Mouse (Mus musculus): ENCODE measurements around the gene Zcchc17. TPM values are rescaled to one million over a fixed set of nuclear protein-coding genes. Genes with fewer than 3 reads are reported as not detected.

Gene Zcchc17
- 50.9 and 56.5 TPM in 2 replicates for polyA plus RNA-seq (2014; fragmentation: Nextera tagmentation; extraction: Ambion mirVana)

DNA sequence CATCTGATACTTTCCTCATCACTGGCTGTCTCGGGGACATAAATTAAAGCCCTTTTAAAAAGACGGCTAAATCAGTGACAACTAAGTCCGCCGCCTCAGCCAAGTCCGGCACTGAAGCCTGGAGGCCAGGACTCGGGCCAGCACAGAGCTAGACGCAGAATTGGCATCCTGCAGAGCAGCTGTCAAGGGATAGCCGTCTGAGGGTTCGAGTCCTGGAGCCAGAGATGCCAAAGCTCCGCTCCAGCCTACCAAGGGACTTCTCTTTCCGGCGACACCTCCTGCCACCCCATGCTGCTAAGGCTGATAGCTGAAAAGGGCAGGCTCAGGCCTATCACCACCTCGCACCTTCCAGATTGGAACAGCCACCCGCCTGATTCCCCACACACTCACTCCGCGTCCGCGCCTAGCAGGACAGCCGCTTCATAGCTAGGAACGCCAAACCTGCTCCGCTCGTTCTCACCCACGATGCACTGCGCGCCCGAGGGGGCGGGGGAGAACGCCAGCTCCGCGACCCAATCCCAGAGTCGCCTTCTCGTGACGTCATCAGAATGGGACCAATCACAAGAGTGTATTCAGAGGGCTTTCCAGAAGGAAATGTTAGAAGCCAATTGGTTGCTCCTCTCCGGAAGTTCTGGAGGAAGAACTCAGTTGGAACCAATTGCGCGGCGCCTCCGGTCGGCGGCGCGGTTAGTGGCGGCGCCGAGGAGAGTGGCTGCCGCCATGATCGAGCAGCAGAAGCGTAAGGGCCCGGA lies at the start of gene Zcchc17, which contains the start of gene Snrnp40:
Gene Zcchc17 (minus strand): TSS at position 458 of the 752 bp plus-strand sequence.
Gene Snrnp40 (plus strand): TSS at position 647 of the 752 bp plus-strand sequence.
- Histone ChIP-seq H3K36me3 (ENCODE audit: control insufficient read depth, insufficient read depth, low read length) (peaks cover 9% of the 10 kb centered on the region), H3K9me3 (replicated peaks; ENCODE audit: control insufficient read depth, low read length) (no peaks in the 10 kb centered on the region), H3K4me3 (ENCODE audit: low read depth, low read length) (peak within 1 kb of the TSS; percentile 84), H3K4me2 (peak within 1 kb of the TSS; percentile 90), H3K27me3 (ENCODE audit: control insufficient read depth, insufficient read depth, low read length) (no peaks in the 10 kb centered on the region), H3K9ac (ENCODE audit: low read depth, low read length) (peak within 1 kb of the TSS; percentile 95), H3K4me1 (ENCODE audit: control insufficient read depth, insufficient read depth, low read length) (peaks cover 6% of the 10 kb centered on the region), H3K27ac (ENCODE audit: low read depth, low read length) (peak within 1 kb of the TSS; percentile 86)
- under 1% methylated on average over 49 of the region's 49 CpGs for WGBS (ENCODE audit: insufficient replicate concordance)
- peak; percentile 98 for ATAC-seq (replicated peaks; ENCODE audit: insufficient number of reproducible peaks, low FRiP score, low TSS enrichment)

DNA sequence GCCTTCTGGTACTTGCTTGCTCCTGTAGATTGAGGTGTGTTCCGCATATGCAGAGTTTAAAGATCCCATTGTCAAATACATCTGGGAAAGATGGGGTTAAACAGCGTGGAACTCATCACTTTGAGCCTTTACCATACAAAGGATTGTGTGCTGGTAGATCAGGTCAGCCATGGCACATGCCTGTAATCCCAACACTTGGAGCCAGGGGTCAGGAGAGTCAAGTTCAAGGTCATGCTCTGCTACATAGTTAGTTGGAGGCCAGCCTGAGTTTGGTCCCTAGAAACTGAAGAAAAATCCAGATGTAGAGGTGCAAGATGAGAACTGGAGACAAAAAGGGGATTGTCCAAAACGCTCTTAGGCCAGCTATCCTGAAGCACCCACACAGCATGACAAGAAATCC lies 31.5 kb upstream of the Zcchc17 start:
- no peaks in the 10 kb centered on the region for H3K27me3 ChIP-seq (ENCODE audit: control insufficient read depth, insufficient read depth, low read length)
- no peaks in the 10 kb centered on the region for H3K9me3 ChIP-seq (replicated peaks; ENCODE audit: control insufficient read depth, low read length)
- no peak overlapping the region for H3K4me2 ChIP-seq
- 67% methylated on average over 3 of the region's 3 CpGs for WGBS (ENCODE audit: insufficient replicate concordance)
- no peaks in the 10 kb centered on the region for H3K4me1 ChIP-seq (ENCODE audit: control insufficient read depth, insufficient read depth, low read length)
- H3K27ac ChIP-seq (ENCODE audit: low read depth, low read length), result no peak overlapping the region
- peaks cover 13% of the 10 kb centered on the region for H3K36me3 ChIP-seq (ENCODE audit: control insufficient read depth, insufficient read depth, low read length)
- ATAC-seq (replicated peaks; ENCODE audit: insufficient number of reproducible peaks, low FRiP score, low TSS enrichment), result no peak
- H3K9ac ChIP-seq (ENCODE audit: low read depth, low read length), result no peak overlapping the region
- no peak overlapping the region for H3K4me3 ChIP-seq (ENCODE audit: low read depth, low read length)

DNA sequence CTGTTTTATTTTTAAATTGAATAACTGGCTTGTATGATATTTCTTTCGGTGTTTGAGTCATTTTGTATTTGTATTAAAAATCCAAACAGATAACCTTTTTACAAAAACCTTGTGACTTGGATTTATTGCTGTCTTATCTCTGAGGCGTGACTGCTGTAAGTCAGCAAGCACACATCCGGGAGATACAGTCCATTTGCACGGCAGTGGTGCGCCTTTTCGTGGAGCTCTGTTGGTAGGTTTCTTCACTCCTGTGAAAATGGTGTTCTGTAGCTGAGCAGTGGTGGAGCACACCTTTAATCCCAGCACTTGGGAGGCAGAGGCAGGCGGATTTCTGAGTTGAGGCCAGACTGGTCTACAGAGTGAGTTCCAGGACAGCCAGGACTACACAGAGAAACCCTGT lies 30.2 kb upstream of the Zcchc17 start:
- Histone ChIP-seq H3K4me3 (ENCODE audit: low read depth, low read length) (no peak overlapping the region), H3K36me3 (ENCODE audit: control insufficient read depth, insufficient read depth, low read length) (peaks cover 13% of the 10 kb centered on the region), H3K27me3 (ENCODE audit: control insufficient read depth, insufficient read depth, low read length) (no peaks in the 10 kb centered on the region), H3K27ac (ENCODE audit: low read depth, low read length) (no peak overlapping the region), H3K4me2 (no peak overlapping the region), H3K4me1 (ENCODE audit: control insufficient read depth, insufficient read depth, low read length) (no peaks in the 10 kb centered on the region), H3K9ac (ENCODE audit: low read depth, low read length) (no peak overlapping the region), H3K9me3 (replicated peaks; ENCODE audit: control insufficient read depth, low read length) (no peaks in the 10 kb centered on the region)
- ATAC-seq (replicated peaks; ENCODE audit: insufficient number of reproducible peaks, low FRiP score, low TSS enrichment), result no peak
- WGBS (ENCODE audit: insufficient replicate concordance), result 88% methylated on average over 7 of the region's 7 CpGs

DNA sequence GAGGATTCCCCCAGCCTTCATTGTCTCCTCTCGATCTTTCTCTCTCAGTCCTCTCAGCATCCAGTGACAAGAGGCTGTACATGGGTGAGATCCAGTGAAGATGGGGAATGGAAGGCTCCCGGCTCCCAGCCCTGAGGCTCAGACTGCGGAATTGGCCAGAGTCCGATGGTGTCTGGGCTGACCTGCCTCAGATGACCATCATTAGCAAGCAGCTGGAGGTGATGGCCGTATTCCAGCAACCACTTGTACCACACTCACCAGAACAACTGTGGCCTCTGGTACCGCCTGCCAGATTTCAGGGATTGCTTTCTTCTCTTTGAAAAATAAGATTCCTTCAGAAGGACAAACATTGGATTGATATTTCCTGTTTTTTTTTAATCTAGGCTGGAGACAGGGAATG lies 29.8 kb upstream of the Zcchc17 start:
- Histone ChIP-seq H3K4me2 (no peak overlapping the region), H3K36me3 (ENCODE audit: control insufficient read depth, insufficient read depth, low read length) (peaks cover 13% of the 10 kb centered on the region), H3K27ac (ENCODE audit: low read depth, low read length) (no peak overlapping the region), H3K4me1 (ENCODE audit: control insufficient read depth, insufficient read depth, low read length) (no peaks in the 10 kb centered on the region), H3K9ac (ENCODE audit: low read depth, low read length) (no peak overlapping the region), H3K4me3 (ENCODE audit: low read depth, low read length) (no peak overlapping the region), H3K27me3 (ENCODE audit: control insufficient read depth, insufficient read depth, low read length) (no peaks in the 10 kb centered on the region), H3K9me3 (replicated peaks; ENCODE audit: control insufficient read depth, low read length) (no peaks in the 10 kb centered on the region)
- 89% methylated on average over 6 of the region's 6 CpGs for WGBS (ENCODE audit: insufficient replicate concordance)
- no peak for ATAC-seq (replicated peaks; ENCODE audit: insufficient number of reproducible peaks, low FRiP score, low TSS enrichment)

DNA sequence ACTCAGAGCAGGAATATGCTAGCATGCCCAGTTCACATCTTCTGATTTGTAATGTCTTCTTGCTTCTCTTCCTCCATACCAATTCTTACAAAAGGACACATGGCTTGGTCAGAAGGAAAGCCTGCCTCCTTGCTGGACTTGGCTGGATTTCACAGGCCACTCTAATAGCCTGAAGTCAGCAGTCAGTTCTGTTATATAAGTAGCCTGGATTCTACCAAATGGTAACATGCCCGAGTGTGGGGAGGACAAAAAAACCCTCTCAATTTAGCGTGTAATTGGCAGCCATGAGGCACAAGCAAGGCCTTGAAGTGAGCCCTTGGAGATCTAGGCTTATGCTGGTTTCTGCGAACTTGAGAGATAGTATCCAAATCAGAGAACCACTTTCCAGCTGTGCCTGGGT lies 27.5 kb upstream of the Zcchc17 start:
- Histone ChIP-seq H3K36me3 (ENCODE audit: control insufficient read depth, insufficient read depth, low read length) (peaks cover 26% of the 10 kb centered on the region), H3K9ac (ENCODE audit: low read depth, low read length) (no peak overlapping the region), H3K4me2 (no peak overlapping the region), H3K27me3 (ENCODE audit: control insufficient read depth, insufficient read depth, low read length) (no peaks in the 10 kb centered on the region), H3K4me3 (ENCODE audit: low read depth, low read length) (no peak overlapping the region), H3K4me1 (ENCODE audit: control insufficient read depth, insufficient read depth, low read length) (no peaks in the 10 kb centered on the region), H3K9me3 (replicated peaks; ENCODE audit: control insufficient read depth, low read length) (no peaks in the 10 kb centered on the region), H3K27ac (ENCODE audit: low read depth, low read length) (no peak overlapping the region)
- no peak for ATAC-seq (replicated peaks; ENCODE audit: insufficient number of reproducible peaks, low FRiP score, low TSS enrichment)
- WGBS (ENCODE audit: insufficient replicate concordance), result 92% methylated on average over 3 of the region's 3 CpGs

DNA sequence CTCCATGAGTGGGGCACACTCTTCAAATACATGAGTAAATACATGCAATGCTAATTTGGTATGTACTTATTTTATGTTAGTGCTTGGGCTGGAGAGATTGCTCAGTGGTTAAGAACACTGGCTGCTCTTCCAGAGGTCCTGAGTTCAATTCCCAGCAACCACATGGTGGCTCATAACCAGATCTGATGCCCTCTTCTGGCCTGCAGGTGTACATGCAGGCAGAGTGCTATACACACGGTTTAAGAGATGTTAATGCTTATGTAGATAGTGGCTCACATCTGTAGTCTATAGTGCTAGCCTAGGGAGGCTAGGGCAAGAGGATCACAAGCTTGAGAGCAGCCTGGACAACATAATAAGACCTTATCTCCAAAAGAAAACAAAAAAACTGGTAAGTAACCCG lies 20.7 kb upstream of the Zcchc17 start:
- Histone ChIP-seq H3K4me1 (ENCODE audit: control insufficient read depth, insufficient read depth, low read length) (no peaks in the 10 kb centered on the region), H3K27me3 (ENCODE audit: control insufficient read depth, insufficient read depth, low read length) (no peaks in the 10 kb centered on the region), H3K9ac (ENCODE audit: low read depth, low read length) (no peak overlapping the region), H3K4me2 (no peak overlapping the region), H3K9me3 (replicated peaks; ENCODE audit: control insufficient read depth, low read length) (no peaks in the 10 kb centered on the region), H3K4me3 (ENCODE audit: low read depth, low read length) (no peak overlapping the region), H3K36me3 (ENCODE audit: control insufficient read depth, insufficient read depth, low read length) (peaks cover 44% of the 10 kb centered on the region), H3K27ac (ENCODE audit: low read depth, low read length) (no peak overlapping the region)
- 78% methylated on average over 2 of the region's 2 CpGs for WGBS (ENCODE audit: insufficient replicate concordance)
- no peak for ATAC-seq (replicated peaks; ENCODE audit: insufficient number of reproducible peaks, low FRiP score, low TSS enrichment)

DNA sequence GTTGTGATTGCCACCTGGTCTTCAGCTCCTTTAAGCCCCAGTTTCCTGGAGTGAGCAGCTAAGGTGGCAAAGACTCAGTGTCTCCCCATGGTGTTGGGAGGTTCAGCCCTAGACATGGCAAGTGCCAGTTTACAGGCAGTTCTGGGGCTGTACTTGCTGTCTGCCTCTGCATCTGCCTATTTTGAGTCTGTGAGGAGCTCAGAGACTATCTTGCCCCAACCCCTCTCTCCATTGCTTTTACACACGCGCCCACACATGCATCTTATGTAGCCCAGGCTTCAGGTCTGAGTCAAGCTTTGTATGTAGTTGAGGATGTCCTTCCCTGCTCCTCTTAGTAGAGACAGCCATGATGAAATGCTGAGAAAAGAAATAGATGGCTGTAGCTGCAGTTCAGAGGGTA lies 19.4 kb upstream of the Zcchc17 start:
- WGBS (ENCODE audit: insufficient replicate concordance), result 100% methylated on average over 2 of the region's 2 CpGs
- ATAC-seq (replicated peaks; ENCODE audit: insufficient number of reproducible peaks, low FRiP score, low TSS enrichment), result no peak

DNA sequence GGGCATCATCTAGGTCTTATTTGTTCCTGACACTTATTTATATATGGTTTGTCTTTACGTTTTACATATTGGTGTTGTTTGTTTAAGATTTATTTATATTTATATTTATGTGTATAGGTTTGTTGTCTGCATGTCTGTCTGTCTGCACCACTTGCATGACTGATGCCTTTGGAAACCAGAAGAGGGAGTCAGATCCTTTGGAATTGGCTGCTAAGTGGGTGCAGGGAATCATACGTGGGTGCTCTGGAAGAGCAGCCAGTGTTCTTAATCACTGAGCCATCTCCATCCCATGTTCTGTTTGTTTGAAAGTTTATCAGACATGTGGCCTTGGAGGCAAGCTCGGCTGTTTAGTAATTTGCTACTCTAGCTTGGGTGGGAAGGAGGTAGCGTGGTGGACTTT lies 17.8 kb upstream of the Zcchc17 start:
- H3K27me3 ChIP-seq (ENCODE audit: control insufficient read depth, insufficient read depth, low read length), result no peaks in the 10 kb centered on the region
- H3K4me2 ChIP-seq, result no peak overlapping the region
- ATAC-seq (replicated peaks; ENCODE audit: insufficient number of reproducible peaks, low FRiP score, low TSS enrichment), result no peak
- H3K9me3 ChIP-seq (replicated peaks; ENCODE audit: control insufficient read depth, low read length), result no peaks in the 10 kb centered on the region
- WGBS (ENCODE audit: insufficient replicate concordance), result 89% methylated on average over 4 of the region's 4 CpGs
- H3K4me1 ChIP-seq (ENCODE audit: control insufficient read depth, insufficient read depth, low read length), result no peaks in the 10 kb centered on the region
- no peak overlapping the region for H3K27ac ChIP-seq (ENCODE audit: low read depth, low read length)
- H3K9ac ChIP-seq (ENCODE audit: low read depth, low read length), result no peak overlapping the region
- H3K36me3 ChIP-seq (ENCODE audit: control insufficient read depth, insufficient read depth, low read length), result peaks cover 39% of the 10 kb centered on the region
- H3K4me3 ChIP-seq (ENCODE audit: low read depth, low read length), result no peak overlapping the region

More for the DNA sequence above, 19.4 kb upstream of the Zcchc17 start:
- no peak overlapping the region for H3K27ac ChIP-seq (ENCODE audit: low read depth, low read length)
- H3K4me2 ChIP-seq, result no peak overlapping the region
- peaks cover 49% of the 10 kb centered on the region for H3K36me3 ChIP-seq (ENCODE audit: control insufficient read depth, insufficient read depth, low read length)
- no peaks in the 10 kb centered on the region for H3K4me1 ChIP-seq (ENCODE audit: control insufficient read depth, insufficient read depth, low read length)
- H3K9ac ChIP-seq (ENCODE audit: low read depth, low read length), result no peak overlapping the region
- no peak overlapping the region for H3K4me3 ChIP-seq (ENCODE audit: low read depth, low read length)
- no peaks in the 10 kb centered on the region for H3K27me3 ChIP-seq (ENCODE audit: control insufficient read depth, insufficient read depth, low read length)
- no peaks in the 10 kb centered on the region for H3K9me3 ChIP-seq (replicated peaks; ENCODE audit: control insufficient read depth, low read length)

DNA sequence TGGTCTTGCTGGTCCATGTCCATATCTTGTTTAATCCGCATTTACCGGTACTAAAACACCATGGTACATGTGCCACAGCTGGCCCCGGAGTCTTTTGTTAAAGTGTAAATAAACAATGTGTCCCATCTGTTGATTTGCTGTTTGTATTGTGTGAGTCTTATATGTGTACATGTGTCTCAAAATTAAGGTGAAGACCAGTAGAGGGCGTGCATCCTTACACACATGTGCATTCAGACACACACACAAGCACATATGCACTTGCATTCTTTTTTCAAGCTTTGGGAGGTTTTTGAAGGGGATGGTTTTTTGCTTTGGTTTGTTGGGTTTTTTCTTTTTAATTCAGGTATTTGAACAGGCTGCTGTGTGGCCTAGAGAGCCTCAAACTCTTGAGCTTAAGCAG lies 16.9 kb upstream of the Zcchc17 start:
- H3K27ac ChIP-seq (ENCODE audit: low read depth, low read length), result no peak overlapping the region
- no peaks in the 10 kb centered on the region for H3K9me3 ChIP-seq (replicated peaks; ENCODE audit: control insufficient read depth, low read length)
- H3K36me3 ChIP-seq (ENCODE audit: control insufficient read depth, insufficient read depth, low read length), result peaks cover 39% of the 10 kb centered on the region
- no peaks in the 10 kb centered on the region for H3K27me3 ChIP-seq (ENCODE audit: control insufficient read depth, insufficient read depth, low read length)
- no peak overlapping the region for H3K9ac ChIP-seq (ENCODE audit: low read depth, low read length)
- H3K4me3 ChIP-seq (ENCODE audit: low read depth, low read length), result no peak overlapping the region
- WGBS (ENCODE audit: insufficient replicate concordance), result 82% methylated on average over 4 of the region's 4 CpGs
- no peak overlapping the region for H3K4me2 ChIP-seq
- no peak for ATAC-seq (replicated peaks; ENCODE audit: insufficient number of reproducible peaks, low FRiP score, low TSS enrichment)
- H3K4me1 ChIP-seq (ENCODE audit: control insufficient read depth, insufficient read depth, low read length), result no peaks in the 10 kb centered on the region
